Mouse (Mus musculus) embryonic facial prominence, embryonic 10.5 days (tissue): ENCODE data around the gene Pcx. TPM values are rescaled to one million over a fixed set of nuclear protein-coding genes. Genes with fewer than 3 reads are reported as not detected.

Source experiments
- DNase-seq: peaks from one replicate; pipeline ENCODE4 v3.0.0-alpha.2; 2017; ENCODE audit warnings: low spot score
- H3K27ac ChIP-seq: fragments of 300-500 bp; sonication (generic); replicated peaks from 2 replicates; pipeline ENCODE4 v1.5.1; 2016; ENCODE audit warnings: mild to moderate bottlenecking
- H3K27me3 ChIP-seq: fragments of 300-500 bp; sonication (generic); replicated peaks from 2 replicates; pipeline ENCODE4 v1.6.1; 2016; ENCODE audit warnings: low read depth, mild to moderate bottlenecking; ENCODE audit not compliant: poor library complexity, severe bottlenecking
- H3K36me3 ChIP-seq: fragments of 300-500 bp; sonication (generic); replicated peaks from 2 replicates; pipeline ENCODE4 v1.6.1; 2016; ENCODE audit warnings: mild to moderate bottlenecking, moderate library complexity
- H3K4me1 ChIP-seq: fragments of 300-500 bp; sonication (generic); 2 replicates; pipeline ENCODE4 v1.6.1; 2016
- H3K4me3 ChIP-seq: fragments of 300-500 bp; sonication (generic); 2 replicates; pipeline ENCODE4 v1.5.1; 2016; ENCODE audit warnings: mild to moderate bottlenecking, moderate library complexity
- H3K9me3 ChIP-seq: fragments of 300-500 bp; sonication (generic); 2 replicates; pipeline ENCODE4 v1.6.1; 2016; ENCODE audit warnings: mild to moderate bottlenecking
- WGBS: fragments of 180-500 bp; shearing (Covaris S2); methylation state at CpG from one replicate; pipeline ENCODE4 v1.1.7; 2016; 5-methylcytosine and 5-hydroxymethylcytosine counted together
- polyA plus RNA-seq: library from polyadenylated mRNA; unstranded; fragments of >200 nt; fragmentation: Nextera tagmentation; extraction: Ambion mirVana; gene quantifications from 2 replicates; pipeline ENCODE4 v1.2.1, GENCODE M21; 2016

Gene Pcx
- polyA plus RNA-seq, 1 experiment from 2014 or later, result 26.8 TPM

GRCm38 (mm10) chr19:4608511-4608910 is 98.2 kb downstream of the Pcx start:
- H3K9me3 ChIP-seq, result no peaks in the 10 kb centered on the region
- DNase-seq, result peak; percentile 5
- peaks cover 27% of the 10 kb centered on the region for H3K4me1 ChIP-seq
- peaks cover 33% of the 10 kb centered on the region for H3K36me3 ChIP-seq
- no peak overlapping the region for H3K4me3 ChIP-seq
- no peaks in the 10 kb centered on the region for H3K27me3 ChIP-seq
- no peak overlapping the region for H3K27ac ChIP-seq
- WGBS, result 80% methylated on average over 4 of the region's 4 CpGs

GRCm38 (mm10) chr19:4610109-4610508 is 99.8 kb downstream of the Pcx start:
- 68% methylated on average over 4 of the region's 4 CpGs for WGBS
- H3K9me3 ChIP-seq, result no peaks in the 10 kb centered on the region

GRCm38 (mm10) chr19:4612181-4612961 is 102.1 kb downstream of the Pcx start:
- Histone ChIP-seq H3K4me1 (peaks cover 42% of the 10 kb centered on the region), H3K4me3 (peak overlapping the region; percentile 92), H3K36me3 (peaks cover 43% of the 10 kb centered on the region), H3K27me3 (peaks cover 2% of the 10 kb centered on the region; the same call in 1 of the 2 replicates), H3K9me3 (no peaks in the 10 kb centered on the region), H3K27ac (no peak overlapping the region)
- WGBS, result 90% methylated on average over 19 of the region's 19 CpGs
- no peak for DNase-seq

More at GRCm38 (mm10) chr19:4610109-4610508, 99.8 kb downstream of the Pcx start:
- peaks cover 29% of the 10 kb centered on the region for H3K4me1 ChIP-seq
- peak; percentile 7 for DNase-seq
- no peak overlapping the region for H3K27ac ChIP-seq
- peaks cover 43% of the 10 kb centered on the region for H3K36me3 ChIP-seq
- H3K4me3 ChIP-seq, result no peak overlapping the region
- no peaks in the 10 kb centered on the region for H3K27me3 ChIP-seq

GRCm38 (mm10) chr19:4613464-4614304 is 103.4 kb downstream of the Pcx start:
- peaks cover 9% of the 10 kb centered on the region; the same call in 1 of the 2 replicates for H3K27me3 ChIP-seq
- H3K4me1 ChIP-seq, result peaks cover 51% of the 10 kb centered on the region
- peak overlapping the region; percentile 92 for H3K4me3 ChIP-seq
- H3K27ac ChIP-seq, result peak overlapping the region; percentile 98
- 88% methylated on average over 33 of the region's 33 CpGs for WGBS
- H3K36me3 ChIP-seq, result peaks cover 43% of the 10 kb centered on the region
- H3K9me3 ChIP-seq, result no peaks in the 10 kb centered on the region
- DNase-seq, result no peak

GRCm38 (mm10) chr19:4614305-4615150 is 104.3 kb downstream of the Pcx start:
- peak overlapping the region; percentile 92 for H3K4me3 ChIP-seq
- H3K36me3 ChIP-seq, result peaks cover 43% of the 10 kb centered on the region
- H3K4me1 ChIP-seq, result peaks cover 52% of the 10 kb centered on the region
- WGBS, result 18% methylated on average over 48 of the region's 49 CpGs
- H3K9me3 ChIP-seq, result no peaks in the 10 kb centered on the region
- H3K27ac ChIP-seq, result peak overlapping the region; percentile 98
- peak; percentile 77 for DNase-seq
- H3K27me3 ChIP-seq, result peaks cover 9% of the 10 kb centered on the region; the same call in 1 of the 2 replicates

GRCm38 (mm10) chr19:4615151-4616093 is 105.2 kb downstream of the Pcx start, which contains the start of gene Lrfn4:
Gene Lrfn4, minus strand, starts transcription at chr19:4615667.
- H3K9me3 ChIP-seq, result no peaks in the 10 kb centered on the region
- peaks cover 52% of the 10 kb centered on the region for H3K4me1 ChIP-seq
- under 1% methylated on average over 87 of the region's 87 CpGs for WGBS
- H3K36me3 ChIP-seq, result peaks cover 46% of the 10 kb centered on the region
- peak within 1 kb of the TSS; percentile 98 for H3K27ac ChIP-seq
- DNase-seq, result peak; percentile 97
- H3K4me3 ChIP-seq, result peak within 1 kb of the TSS; percentile 92
- peaks cover 9% of the 10 kb centered on the region; the same call in 1 of the 2 replicates for H3K27me3 ChIP-seq

- no peak for DNase-seq
- H3K9me3 ChIP-seq, result no peaks in the 10 kb centered on the region
- peaks cover 9% of the 10 kb centered on the region; the same call in 1 of the 2 replicates for H3K27me3 ChIP-seq
- H3K4me3 ChIP-seq, result peak overlapping the region; percentile 92
- peaks cover 52% of the 10 kb centered on the region for H3K4me1 ChIP-seq
- H3K27ac ChIP-seq, result peak overlapping the region; percentile 98
- 41% methylated on average over 4 of the region's 4 CpGs for WGBS
- peaks cover 46% of the 10 kb centered on the region for H3K36me3 ChIP-seq
These were observed 106.3 kb downstream of the Pcx start for GRCm38 (mm10) chr19:4616546-4616945.

- Histone ChIP-seq H3K4me1 (peaks cover 41% of the 10 kb centered on the region), H3K27me3 (peaks cover 9% of the 10 kb centered on the region; the same call in 1 of the 2 replicates), H3K4me3 (peak overlapping the region; percentile 11; the same call in 1 of the 2 replicates), H3K9me3 (no peaks in the 10 kb centered on the region), H3K36me3 (peaks cover 46% of the 10 kb centered on the region), H3K27ac (no peak overlapping the region; the same call in 1 of the 2 replicates)
- DNase-seq, result peak; percentile 66
- WGBS, result 29% methylated on average over 18 of the region's 18 CpGs
These were observed 107.9 kb downstream of the Pcx start for GRCm38 (mm10) chr19:4618183-4618582.

GRCm38 (mm10) chr19:4619461-4619860 is 109.2 kb downstream of the Pcx start:
- 88% methylated on average over 10 of the region's 10 CpGs for WGBS
- no peaks in the 10 kb centered on the region for H3K9me3 ChIP-seq
- H3K36me3 ChIP-seq, result peaks cover 46% of the 10 kb centered on the region
- no peak overlapping the region for H3K27ac ChIP-seq
- DNase-seq, result no peak
- H3K4me1 ChIP-seq, result peaks cover 35% of the 10 kb centered on the region
- peaks cover 9% of the 10 kb centered on the region; the same call in 1 of the 2 replicates for H3K27me3 ChIP-seq
- H3K4me3 ChIP-seq, result no peak overlapping the region

- Histone ChIP-seq H3K4me1 (peaks cover 35% of the 10 kb centered on the region), H3K27ac (no peak overlapping the region), H3K9me3 (no peaks in the 10 kb centered on the region), H3K27me3 (peaks cover 9% of the 10 kb centered on the region; the same call in 1 of the 2 replicates), H3K36me3 (peaks cover 47% of the 10 kb centered on the region), H3K4me3 (0 out of 2 replicates have a peak overlapping the region, but pooled peaks have one; percentile 3)
- WGBS, result 91% methylated on average over 7 of the region's 7 CpGs
- no peak for DNase-seq
These were observed 110.4 kb downstream of the Pcx start for GRCm38 (mm10) chr19:4620721-4621120.

GRCm38 (mm10) chr19:4622780-4623179 is 112.5 kb downstream of the Pcx start:
- DNase-seq, result no peak
- Histone ChIP-seq H3K27ac (no peak overlapping the region), H3K27me3 (peaks cover 2% of the 10 kb centered on the region; the same call in 1 of the 2 replicates), H3K36me3 (peaks cover 47% of the 10 kb centered on the region), H3K9me3 (no peaks in the 10 kb centered on the region), H3K4me3 (no peak overlapping the region), H3K4me1 (peaks cover 41% of the 10 kb centered on the region)
- 75% methylated on average over 5 of the region's 5 CpGs for WGBS
